Mouse (Mus musculus): ENCODE measurements at regions not wholly inside any gene's neighbourhood (a gene's known extent, or its start where the extent isn't known, plus 50 kb on each side); places are given as distances from the start of the nearest gene placed in this dataset.

DNA sequence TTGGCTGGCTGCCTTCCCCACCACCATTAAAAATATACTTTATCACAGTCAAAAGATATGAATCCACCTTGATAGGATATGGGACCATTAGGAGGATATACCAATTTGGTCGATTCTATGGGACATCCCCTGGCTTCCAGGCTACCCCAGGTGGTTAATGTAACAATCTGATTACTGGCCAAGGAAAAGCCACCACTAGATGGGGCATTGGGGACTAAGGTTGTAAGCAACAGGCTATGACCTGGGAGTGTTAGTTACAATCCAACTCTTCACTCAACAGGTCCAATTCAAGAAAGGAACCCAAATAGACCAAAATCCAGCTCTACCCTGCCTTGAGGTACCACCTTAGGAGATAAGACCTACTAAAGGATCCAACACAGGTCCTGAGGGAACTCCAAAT, 264.4 kb downstream of the Galc start:
- Histone ChIP-seq H3K36me3 (replicated peaks; ENCODE audit: low read length) (no peaks in the 10 kb centered on the region), H3K27me3 (replicated peaks) (no peaks in the 10 kb centered on the region), H3K9me3 (peaks cover 16% of the 10 kb centered on the region), H3K4me1 (peaks cover 9% of the 10 kb centered on the region; the same call in 1 of the 2 replicates), H3K4me3 (replicated peaks) (no peak overlapping the region)
- TF ChIP-seq GATA1 (IDR thresholded peaks at IDR 0.05; ENCODE audit: borderline replicate concordance, low read length): no peak
- TF ChIP-seq FLI1 (IDR thresholded peaks at IDR 0.05; ENCODE audit: low read length): no peak

DNA sequence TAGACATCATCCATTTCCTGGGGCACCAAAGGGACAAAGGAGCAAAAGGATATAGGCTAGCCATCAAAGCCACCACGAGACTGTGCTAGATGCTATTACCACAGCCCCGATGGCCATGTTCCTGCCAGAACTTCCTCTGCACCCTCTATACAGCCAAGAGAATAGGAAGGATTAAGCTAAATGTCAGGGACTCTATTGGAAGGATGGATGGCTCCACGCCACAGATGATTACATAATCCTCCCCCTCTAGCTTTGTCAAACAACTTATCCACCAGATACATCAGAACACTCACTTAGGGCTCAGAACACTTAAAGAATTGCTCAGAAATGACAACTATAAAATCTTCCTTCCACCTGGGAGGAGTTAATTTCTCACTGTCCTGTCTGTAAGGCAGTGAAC, 265.3 kb downstream of the Galc start:
- no peaks in the 10 kb centered on the region for H3K27me3 ChIP-seq (replicated peaks)
- H3K9me3 ChIP-seq: peaks cover 16% of the 10 kb centered on the region
- TF ChIP-seq GATA1 (IDR thresholded peaks at IDR 0.05; ENCODE audit: borderline replicate concordance, low read length): no peak
- no peak for TF ChIP-seq FLI1 (IDR thresholded peaks at IDR 0.05; ENCODE audit: low read length)
- 0 out of 2 replicates have a peak, but pooled peaks cover 6% of the 10 kb centered on the region for H3K4me1 ChIP-seq
- H3K4me3 ChIP-seq (replicated peaks): no peak overlapping the region
- no peaks in the 10 kb centered on the region for H3K36me3 ChIP-seq (replicated peaks; ENCODE audit: low read length)

DNA sequence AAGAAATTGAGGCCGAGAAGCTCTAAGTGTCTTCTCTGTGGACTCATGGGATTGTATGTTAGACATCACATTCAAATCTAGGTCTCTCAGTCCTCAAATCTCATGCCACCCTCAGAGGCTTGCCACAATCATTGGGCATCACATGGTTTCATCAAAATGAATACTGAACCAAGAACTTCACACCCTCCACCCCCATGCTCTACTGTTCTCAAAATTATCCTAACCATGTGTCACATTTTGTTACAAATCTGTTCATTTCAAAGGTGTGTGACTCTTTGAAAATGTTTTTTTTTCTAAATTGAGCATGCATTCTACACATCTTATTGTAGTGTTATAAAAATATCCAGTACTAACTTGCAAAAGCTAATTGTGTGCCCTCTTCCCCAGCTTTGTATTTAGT, 275.9 kb downstream of the Galc start:
- Histone ChIP-seq H3K36me3 (replicated peaks; ENCODE audit: low read length) (no peaks in the 10 kb centered on the region), H3K4me3 (replicated peaks) (no peak overlapping the region), H3K27me3 (replicated peaks) (no peaks in the 10 kb centered on the region), H3K9me3 (peaks cover 10% of the 10 kb centered on the region; the same call in 1 of the 2 replicates), H3K4me1 (peaks cover 8% of the 10 kb centered on the region; the same call in 1 of the 2 replicates)
- TF ChIP-seq GATA1 (IDR thresholded peaks at IDR 0.05; ENCODE audit: borderline replicate concordance, low read length) (no peak), FLI1 (IDR thresholded peaks at IDR 0.05; ENCODE audit: low read length) (no peak)

DNA sequence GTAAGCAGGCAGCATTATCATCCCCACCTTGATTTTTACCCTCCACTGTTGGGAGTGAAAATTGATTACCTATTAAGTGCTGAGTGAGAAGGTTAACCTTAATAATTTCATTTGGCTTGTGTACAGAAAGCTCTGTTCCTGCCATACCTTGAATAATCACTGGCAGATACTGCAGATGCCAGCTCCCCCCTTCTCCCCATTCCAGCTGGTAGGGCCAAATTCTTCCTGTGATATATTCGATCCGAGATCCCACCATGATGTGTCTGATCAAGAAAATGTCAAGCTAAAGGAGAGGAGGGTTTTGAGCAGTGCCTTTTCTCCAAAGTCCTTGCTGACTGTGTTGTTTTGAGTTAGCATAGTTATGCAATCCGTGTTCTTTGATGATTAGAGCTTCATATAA, 280.6 kb downstream of the Galc start:
- Histone ChIP-seq H3K4me1 (no peaks in the 10 kb centered on the region), H3K9me3 (peaks cover 5% of the 10 kb centered on the region; the same call in 1 of the 2 replicates), H3K36me3 (replicated peaks; ENCODE audit: low read length) (no peaks in the 10 kb centered on the region), H3K27me3 (replicated peaks) (no peaks in the 10 kb centered on the region), H3K4me3 (replicated peaks) (no peak overlapping the region)
- no peak for TF ChIP-seq FLI1 (IDR thresholded peaks at IDR 0.05; ENCODE audit: low read length)
- no peak for TF ChIP-seq GATA1 (IDR thresholded peaks at IDR 0.05; ENCODE audit: borderline replicate concordance, low read length)

- Histone ChIP-seq H3K36me3 (replicated peaks; ENCODE audit: low read length) (no peaks in the 10 kb centered on the region), H3K9me3 (peaks cover 5% of the 10 kb centered on the region; the same call in 1 of the 2 replicates), H3K4me1 (no peaks in the 10 kb centered on the region), H3K27me3 (replicated peaks) (no peaks in the 10 kb centered on the region), H3K4me3 (replicated peaks) (no peak overlapping the region)
- no peak for TF ChIP-seq GATA1 (IDR thresholded peaks at IDR 0.05; ENCODE audit: borderline replicate concordance, low read length)
- TF ChIP-seq FLI1 (IDR thresholded peaks at IDR 0.05; ENCODE audit: low read length): no peak
Observed at GRCm38 (mm10) chr12:97978178-97978651, 281.0 kb downstream of the Galc start.

DNA sequence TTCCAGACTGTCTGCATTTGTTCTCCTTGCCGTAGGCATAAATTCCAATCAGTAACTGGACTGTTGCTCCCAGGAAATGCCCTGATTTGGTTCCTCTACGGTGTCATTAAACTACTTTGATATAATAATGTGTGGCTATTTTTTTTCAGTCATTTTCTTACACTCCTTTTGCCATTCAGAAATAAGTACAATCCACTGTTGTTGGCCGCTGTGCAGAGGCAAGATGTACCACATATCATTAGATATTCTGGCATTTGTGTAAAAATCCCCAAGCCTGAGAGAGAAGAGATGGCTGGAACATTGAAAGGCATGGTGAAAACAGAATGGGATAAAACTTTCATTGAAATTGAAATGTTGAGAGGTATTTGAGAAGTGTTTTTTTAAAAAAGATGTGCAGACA, 281.6 kb downstream of the Galc start:
- H3K4me1 ChIP-seq: no peaks in the 10 kb centered on the region
- TF ChIP-seq FLI1 (IDR thresholded peaks at IDR 0.05; ENCODE audit: low read length) (no peak), GATA1 (IDR thresholded peaks at IDR 0.05; ENCODE audit: borderline replicate concordance, low read length) (no peak)
- no peaks in the 10 kb centered on the region for H3K27me3 ChIP-seq (replicated peaks)
- H3K9me3 ChIP-seq: peaks cover 5% of the 10 kb centered on the region; the same call in 1 of the 2 replicates
- H3K4me3 ChIP-seq (replicated peaks): no peak overlapping the region
- H3K36me3 ChIP-seq (replicated peaks; ENCODE audit: low read length): no peaks in the 10 kb centered on the region

- no peak for TF ChIP-seq FLI1 (IDR thresholded peaks at IDR 0.05; ENCODE audit: low read length)
- TF ChIP-seq GATA1 (IDR thresholded peaks at IDR 0.05; ENCODE audit: borderline replicate concordance, low read length): no peak
Observed at GRCm38 (mm10) chr12:97973909-97974510, 285.2 kb downstream of the Galc start.

GRCm38 (mm10) chr12:97957201-97957600, 302.1 kb downstream of the Galc start:
- Histone ChIP-seq H3K4me3 (replicated peaks) (no peak overlapping the region), H3K36me3 (replicated peaks; ENCODE audit: low read length) (no peaks in the 10 kb centered on the region), H3K9me3 (peaks cover 25% of the 10 kb centered on the region; the same call in 1 of the 2 replicates), H3K27me3 (replicated peaks) (no peaks in the 10 kb centered on the region), H3K4me1 (no peaks in the 10 kb centered on the region)
- no peak for TF ChIP-seq FLI1 (IDR thresholded peaks at IDR 0.05; ENCODE audit: low read length)
- no peak for TF ChIP-seq GATA1 (IDR thresholded peaks at IDR 0.05; ENCODE audit: borderline replicate concordance, low read length)

More at GRCm38 (mm10) chr12:97973909-97974510, 285.2 kb downstream of the Galc start:
- no peaks in the 10 kb centered on the region for H3K9me3 ChIP-seq
- no peaks in the 10 kb centered on the region for H3K27me3 ChIP-seq (replicated peaks)
- no peaks in the 10 kb centered on the region for H3K4me1 ChIP-seq
- H3K4me3 ChIP-seq (replicated peaks): no peak overlapping the region
- no peaks in the 10 kb centered on the region for H3K36me3 ChIP-seq (replicated peaks; ENCODE audit: low read length)

GRCm38 (mm10) chr12:97953336-97953735, 305.9 kb downstream of the Galc start:
- no peaks in the 10 kb centered on the region for H3K4me1 ChIP-seq
- H3K27me3 ChIP-seq (replicated peaks): no peaks in the 10 kb centered on the region
- TF ChIP-seq GATA1 (IDR thresholded peaks at IDR 0.05; ENCODE audit: borderline replicate concordance, low read length) (no peak), FLI1 (IDR thresholded peaks at IDR 0.05; ENCODE audit: low read length) (no peak)
- H3K4me3 ChIP-seq (replicated peaks): no peak overlapping the region
- H3K36me3 ChIP-seq (replicated peaks; ENCODE audit: low read length): no peaks in the 10 kb centered on the region
- peaks cover 41% of the 10 kb centered on the region for H3K9me3 ChIP-seq

GRCm38 (mm10) chr12:97952204-97952603, 307.1 kb downstream of the Galc start:
- Histone ChIP-seq H3K36me3 (replicated peaks; ENCODE audit: low read length) (no peaks in the 10 kb centered on the region), H3K27me3 (replicated peaks) (no peaks in the 10 kb centered on the region), H3K9me3 (peaks cover 41% of the 10 kb centered on the region), H3K4me3 (replicated peaks) (no peak overlapping the region), H3K4me1 (no peaks in the 10 kb centered on the region)
- TF ChIP-seq FLI1 (IDR thresholded peaks at IDR 0.05; ENCODE audit: low read length) (no peak), GATA1 (IDR thresholded peaks at IDR 0.05; ENCODE audit: borderline replicate concordance, low read length) (no peak)
